Mouse (Mus musculus): Measurements from ENCODE around the gene Adcy10. TPM values are rescaled to one million over a fixed set of nuclear protein-coding genes. Genes with fewer than 3 reads are reported as not detected.
A peak's percentile ranks its signal among the peaks of the same experiment; 100 is the strongest.

The Adcy10 gene
- total RNA-seq, 2 experiments from 2014 or later: not detected

- DNase-seq: no peak
- intact Hi-C loops (cut with DNase I): loop anchor here (10.0 kb wide), 1 partner anchor 122 kb away; no protein-coding TSS in a partner anchor
Observed at GRCm38 (mm10) chr1:165506303-165506702, 21.3 kb downstream of the Adcy10 start.

GRCm38 (mm10) chr1:165510161-165510560 lies 25.2 kb downstream of the Adcy10 start:
- DNase-seq: peak; percentile 34 to 41
- intact Hi-C loops (cut with DNase I): no loop called here

GRCm38 (mm10) chr1:165520716-165521115 lies 35.7 kb downstream of the Adcy10 start:
- intact Hi-C loops (cut with DNase I): loop anchor here (5.0 kb wide), 1 partner anchor 37 kb away; no protein-coding TSS in a partner anchor

GRCm38 (mm10) chr1:165536079-165536675 lies 51.2 kb downstream of the Adcy10 start:
- intact Hi-C loops (cut with DNase I): no loop called here
- no peak for DNase-seq

More at GRCm38 (mm10) chr1:165520716-165521115, 35.7 kb downstream of the Adcy10 start:
- DNase-seq: no peak

GRCm38 (mm10) chr1:165537241-165537807 lies 52.3 kb downstream of the Adcy10 start:
- intact Hi-C loops (cut with DNase I): no loop called here
- DNase-seq: no peak

GRCm38 (mm10) chr1:165556711-165557110 lies 71.7 kb downstream of the Adcy10 start:
- no peak for DNase-seq
- intact Hi-C loops (cut with DNase I): loop anchor here (5.0 kb wide), 1 partner anchor 34 kb away; no protein-coding TSS in a partner anchor

- DNase-seq: no peak
- intact Hi-C loops (cut with DNase I): loop anchor here (5.0 kb wide), 1 partner anchor 37 kb away; no protein-coding TSS in a partner anchor
Observed at GRCm38 (mm10) chr1:165559073-165559472, 74.1 kb downstream of the Adcy10 start.

- intact Hi-C loops (cut with DNase I): no loop called here
- DNase-seq: no peak
Observed at GRCm38 (mm10) chr1:165565283-165565682, 80.3 kb downstream of the Adcy10 start.

GRCm38 (mm10) chr1:165567466-165567865 lies 82.5 kb downstream of the Adcy10 start:
- no peak for DNase-seq
- intact Hi-C loops (cut with DNase I): no loop called here

- DNase-seq: no peak
- intact Hi-C loops (cut with DNase I): no loop called here
Observed at GRCm38 (mm10) chr1:165576005-165576404, 91.0 kb downstream of the Adcy10 start.

- DNase-seq: no peak
- intact Hi-C loops (cut with DNase I): no loop called here
Observed at GRCm38 (mm10) chr1:165576459-165577112, 91.6 kb downstream of the Adcy10 start.

GRCm38 (mm10) chr1:165579332-165579731 lies 94.3 kb downstream of the Adcy10 start:
- intact Hi-C loops (cut with DNase I): no loop called here
- DNase-seq: no peak

- DNase-seq: no peak
- intact Hi-C loops (cut with DNase I): no loop called here
Observed at GRCm38 (mm10) chr1:165581255-165581654, 96.3 kb downstream of the Adcy10 start.

- intact Hi-C loops (cut with DNase I): loop anchor here (2.0 kb wide), 1 partner anchor 75 kb away; no protein-coding TSS in a partner anchor
- DNase-seq: peak; percentile 80 to 82
Observed at GRCm38 (mm10) chr1:165583529-165584184, 98.7 kb downstream of the Adcy10 start.

GRCm38 (mm10) chr1:165585389-165586104 lies 100.6 kb downstream of the Adcy10 start:
- intact Hi-C loops (cut with DNase I): loop anchor here (5.0 kb wide), 2 partner anchors 57 to 152 kb away; no protein-coding TSS in a partner anchor
- no peak for DNase-seq

GRCm38 (mm10) chr1:165586366-165586765 lies 101.4 kb downstream of the Adcy10 start:
- no peak for DNase-seq
- intact Hi-C loops (cut with DNase I): loop anchor here (5.0 kb wide), 2 partner anchors 56 to 151 kb away; no protein-coding TSS in a partner anchor

- intact Hi-C loops (cut with DNase I): loop anchor here (5.0 kb wide), 2 partner anchors 54 to 149 kb away; no protein-coding TSS in a partner anchor
- no peak for DNase-seq
Observed at GRCm38 (mm10) chr1:165587845-165588244, 102.9 kb downstream of the Adcy10 start.

GRCm38 (mm10) chr1:165589280-165590048 lies 104.5 kb downstream of the Adcy10 start:
- intact Hi-C loops (cut with DNase I): loop anchor here (5.0 kb wide), 2 partner anchors 53 to 148 kb away; no protein-coding TSS in a partner anchor

GRCm38 (mm10) chr1:165590760-165591159 lies 105.8 kb downstream of the Adcy10 start:
- DNase-seq: no peak
- intact Hi-C loops (cut with DNase I): no loop called here

More at GRCm38 (mm10) chr1:165589280-165590048, 104.5 kb downstream of the Adcy10 start:
- DNase-seq: peak; percentile 29 to 49

Measured in gastrocnemius, postnatal 36 days (tissue).